Mouse (Mus musculus): Measurements from ENCODE around the gene Gsto2. TPM values are rescaled to one million over a fixed set of nuclear protein-coding genes. Genes with fewer than 3 reads are reported as not detected.
A peak's percentile ranks its signal among the peaks of the same experiment; 100 is the strongest.

Gsto2 gene
- polyA plus RNA-seq, 1 experiment from 2014 or later = 0.59 TPM

DNA sequence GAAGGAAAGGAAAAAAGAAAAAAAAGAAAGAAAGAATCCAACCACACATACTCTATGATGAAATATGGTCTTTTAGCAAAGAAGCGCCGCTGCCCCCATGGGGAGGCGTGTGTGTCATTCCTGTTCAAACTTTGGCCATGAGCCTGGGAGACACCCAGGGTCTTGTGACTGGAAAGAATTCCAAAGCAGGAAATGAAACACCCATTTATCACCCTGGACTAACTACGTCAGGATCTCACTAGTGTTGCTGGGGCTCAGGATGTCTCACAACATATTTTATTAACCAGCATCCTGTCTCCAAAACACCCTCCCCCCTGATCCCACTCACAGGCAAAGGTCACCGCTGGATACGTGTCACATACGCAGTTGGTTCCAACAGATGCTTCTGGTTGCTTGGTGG, 21.3 kb downstream of the Gsto2 start:
- H3K9me3 ChIP-seq (replicated peaks) = no peaks in the 10 kb centered on the region
- DNase-seq (ENCODE audit: low spot score) = peak; percentile 47
- 54% methylated on average over 7 of the region's 7 CpGs for WGBS
- H3K27me3 ChIP-seq (ENCODE audit: low read depth, poor library complexity, severe bottlenecking) = no peaks in the 10 kb centered on the region
- H3K36me3 ChIP-seq = no peaks in the 10 kb centered on the region
- peaks cover 68% of the 10 kb centered on the region for H3K4me1 ChIP-seq
- peak overlapping the region; percentile 5; the same call in 1 of the 2 replicates for H3K27ac ChIP-seq
- H3K4me3 ChIP-seq = no peak overlapping the region

DNA sequence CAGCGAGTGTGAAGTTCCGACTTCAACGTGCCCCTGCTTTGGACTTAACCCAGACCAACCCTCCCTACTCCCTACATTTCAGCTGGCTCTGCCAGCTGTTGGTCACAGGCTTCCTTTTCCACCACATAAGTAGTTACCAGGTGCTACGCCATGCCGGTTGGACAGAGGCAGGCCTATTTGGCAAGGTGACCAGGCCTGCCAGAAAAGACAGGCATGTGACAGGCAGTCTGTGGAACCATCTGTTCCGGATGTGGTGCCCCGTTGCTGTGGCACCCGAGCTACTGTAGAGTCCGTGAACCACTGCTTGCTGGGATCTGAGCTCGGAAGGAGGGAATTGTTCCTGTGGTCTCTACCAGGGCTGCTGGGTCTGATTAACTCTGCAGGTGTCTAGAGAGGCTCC, 22.1 kb downstream of the Gsto2 start:
- H3K27me3 ChIP-seq (ENCODE audit: low read depth, poor library complexity, severe bottlenecking) = no peaks in the 10 kb centered on the region
- peak overlapping the region; percentile 5; the same call in 1 of the 2 replicates for H3K27ac ChIP-seq
- no peak for DNase-seq (ENCODE audit: low spot score)
- H3K4me1 ChIP-seq = peaks cover 75% of the 10 kb centered on the region
- WGBS = 89% methylated on average over 10 of the region's 10 CpGs
- H3K4me3 ChIP-seq = no peak overlapping the region
- peaks cover under 1% of the 10 kb centered on the region; the same call in 1 of the 2 replicates for H3K36me3 ChIP-seq
- H3K9me3 ChIP-seq (replicated peaks) = no peaks in the 10 kb centered on the region

DNA sequence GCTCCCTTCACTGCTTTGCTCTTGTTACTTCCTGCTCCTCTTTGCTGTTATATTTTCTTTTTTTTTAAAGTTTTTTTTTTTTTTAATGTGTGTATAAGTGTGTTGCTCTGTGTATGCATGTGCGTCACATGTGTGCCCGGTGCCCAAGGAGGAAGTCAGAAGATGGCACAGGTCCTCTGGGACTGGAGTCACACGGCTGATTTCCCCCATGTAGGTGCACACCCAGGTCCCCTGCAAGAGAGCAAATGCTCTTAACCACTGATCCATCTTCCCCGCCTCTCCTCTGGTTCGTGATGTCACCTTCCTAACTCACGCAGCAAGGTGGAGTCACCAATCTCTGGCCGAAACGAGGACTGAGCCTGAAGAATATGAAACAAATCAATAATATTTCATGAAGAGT, 22.7 kb downstream of the Gsto2 start:
- H3K27ac ChIP-seq = no peak overlapping the region
- peaks cover 6% of the 10 kb centered on the region for H3K36me3 ChIP-seq
- H3K4me3 ChIP-seq = no peak overlapping the region
- H3K4me1 ChIP-seq = peaks cover 74% of the 10 kb centered on the region
- no peaks in the 10 kb centered on the region for H3K27me3 ChIP-seq (ENCODE audit: low read depth, poor library complexity, severe bottlenecking)
- DNase-seq (ENCODE audit: low spot score) = no peak
- 94% methylated on average over 8 of the region's 8 CpGs for WGBS
- no peaks in the 10 kb centered on the region for H3K9me3 ChIP-seq (replicated peaks)

DNA sequence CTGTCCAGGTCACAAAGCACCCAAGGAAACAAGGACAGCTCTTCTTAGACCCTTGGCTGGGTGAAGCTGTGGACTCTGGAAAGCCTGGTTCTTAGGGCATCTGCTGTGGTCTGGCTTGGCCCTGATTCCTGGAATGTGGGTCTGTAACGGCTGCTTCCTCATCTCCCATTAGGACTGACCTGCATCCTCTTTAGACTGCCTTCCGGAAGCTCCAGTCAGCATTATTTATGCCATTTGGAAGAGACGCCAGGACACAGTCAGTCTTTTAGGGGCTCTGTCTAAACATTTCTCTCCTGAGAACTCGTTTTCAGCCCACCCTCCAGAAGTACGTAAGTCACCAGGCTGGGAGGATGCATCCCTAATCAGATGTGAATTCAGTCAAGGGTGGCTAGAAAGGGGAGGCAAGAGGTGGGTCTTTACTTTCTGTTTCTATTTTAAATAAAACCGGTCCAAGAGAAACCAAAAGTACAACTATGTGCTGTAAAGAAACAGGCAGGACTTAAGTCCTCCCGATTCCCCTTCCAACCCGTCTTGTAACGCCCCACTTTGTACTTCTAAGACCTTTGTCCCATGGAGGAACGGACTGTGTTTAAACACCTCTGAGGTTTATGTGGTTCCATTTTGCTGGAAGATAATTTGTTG, 25.3 kb downstream of the Gsto2 start:
- peaks cover 32% of the 10 kb centered on the region for H3K36me3 ChIP-seq
- peak overlapping the region; percentile 68 for H3K27ac ChIP-seq
- peaks cover 52% of the 10 kb centered on the region for H3K4me1 ChIP-seq
- no peaks in the 10 kb centered on the region for H3K27me3 ChIP-seq (ENCODE audit: low read depth, poor library complexity, severe bottlenecking)
- no peak overlapping the region for H3K4me3 ChIP-seq
- no peak for DNase-seq (ENCODE audit: low spot score)
- 58% methylated on average over 10 of the region's 10 CpGs for WGBS
- H3K9me3 ChIP-seq (replicated peaks) = no peaks in the 10 kb centered on the region

DNA sequence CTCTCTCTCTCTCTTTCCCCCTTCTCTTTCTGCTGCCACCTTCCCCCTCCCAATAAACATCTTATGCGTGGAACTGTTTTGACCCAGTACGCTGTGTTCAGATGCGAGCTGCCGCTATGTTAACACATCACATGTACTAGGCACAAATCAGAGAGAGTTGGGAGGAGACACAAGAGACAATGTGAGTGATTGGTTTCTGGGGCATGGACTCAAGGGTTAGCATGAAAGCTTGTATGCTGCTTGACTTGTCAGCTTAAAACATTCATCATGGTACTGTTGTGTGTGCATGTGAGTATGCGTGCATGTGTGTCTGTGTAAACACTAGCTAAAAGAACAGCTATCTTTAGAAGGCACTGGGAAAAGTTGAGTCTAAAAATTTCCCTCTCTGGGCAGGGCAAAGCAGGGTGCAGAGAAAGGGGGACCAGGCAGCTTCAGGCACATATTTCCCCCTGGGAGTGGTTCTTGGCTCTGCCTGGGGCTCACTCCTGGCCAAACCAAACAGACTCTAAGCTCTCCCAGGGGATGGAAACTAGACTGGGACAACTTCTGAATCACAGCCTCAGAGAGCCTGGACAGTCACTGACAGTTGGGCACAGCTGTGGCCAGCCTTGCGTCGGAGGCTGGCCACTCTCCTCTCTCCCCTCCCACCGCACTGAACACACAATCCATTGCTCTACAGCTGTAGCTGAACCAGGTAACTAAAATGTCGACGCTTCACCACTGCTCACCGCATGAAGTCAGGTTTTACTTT, 26.4 kb downstream of the Gsto2 start:
- H3K4me1 ChIP-seq = peaks cover 41% of the 10 kb centered on the region
- no peaks in the 10 kb centered on the region for H3K9me3 ChIP-seq (replicated peaks)
- H3K27ac ChIP-seq = no peak overlapping the region
- H3K4me3 ChIP-seq = no peak overlapping the region
- WGBS = 85% methylated on average over 11 of the region's 11 CpGs
- H3K27me3 ChIP-seq (ENCODE audit: low read depth, poor library complexity, severe bottlenecking) = no peaks in the 10 kb centered on the region
- DNase-seq (ENCODE audit: low spot score) = no peak
- peaks cover 43% of the 10 kb centered on the region for H3K36me3 ChIP-seq

DNA sequence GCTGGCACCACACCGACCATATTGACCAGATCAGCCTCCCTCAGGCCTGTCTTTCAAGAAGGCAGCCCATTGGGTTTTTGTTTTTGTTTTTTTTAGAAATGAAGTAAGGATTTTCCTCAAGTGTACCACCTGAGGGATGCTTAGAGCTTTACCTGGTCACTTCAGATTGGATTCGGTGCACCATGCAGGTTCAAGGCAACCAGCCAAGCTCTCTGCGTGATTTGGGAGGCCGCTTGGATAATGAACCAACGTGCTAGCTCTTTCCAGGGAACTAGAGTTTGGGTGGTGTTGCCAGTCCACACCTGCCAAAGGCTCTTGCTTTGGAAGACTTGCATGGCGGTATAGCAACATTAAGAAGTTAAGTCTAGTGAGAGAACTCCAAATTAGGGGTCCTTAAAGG, 27.8 kb downstream of the Gsto2 start:
- H3K9me3 ChIP-seq (replicated peaks) = no peaks in the 10 kb centered on the region
- no peaks in the 10 kb centered on the region for H3K27me3 ChIP-seq (ENCODE audit: low read depth, poor library complexity, severe bottlenecking)
- peaks cover 57% of the 10 kb centered on the region for H3K36me3 ChIP-seq
- no peak overlapping the region for H3K4me3 ChIP-seq
- 92% methylated on average over 6 of the region's 6 CpGs for WGBS
- H3K4me1 ChIP-seq = peaks cover 31% of the 10 kb centered on the region
- H3K27ac ChIP-seq = no peak overlapping the region
- no peak for DNase-seq (ENCODE audit: low spot score)

DNA sequence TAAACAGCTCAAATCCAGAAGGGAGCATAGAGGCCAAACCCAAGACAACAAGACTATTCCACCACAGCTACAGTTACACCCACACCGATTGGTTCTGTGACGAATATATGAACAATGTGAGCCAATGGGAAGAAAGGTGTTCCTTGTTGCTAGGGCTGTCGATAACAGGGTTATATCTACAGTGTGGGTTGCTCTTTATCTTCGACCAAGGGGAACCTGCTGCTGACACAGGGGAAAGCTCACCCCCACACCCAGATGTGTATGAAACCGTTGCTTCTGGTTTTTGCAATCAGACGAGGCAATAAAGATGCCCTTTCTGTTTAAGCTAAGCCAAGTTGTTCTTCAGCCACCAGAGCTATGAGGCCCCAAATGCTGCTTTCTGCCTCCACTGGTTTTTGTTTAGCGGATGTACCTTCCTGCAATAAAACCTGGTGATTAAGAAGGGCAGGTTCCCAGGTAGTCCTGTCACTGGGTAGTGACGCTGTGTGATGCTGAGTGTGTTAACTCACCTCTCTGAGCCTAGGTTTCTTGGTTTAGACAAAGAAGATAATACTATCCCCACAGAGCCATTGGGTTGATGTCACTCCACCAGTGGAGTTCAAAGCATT, 33.2 kb downstream of the Gsto2 start:
- H3K9me3 ChIP-seq (replicated peaks) = no peaks in the 10 kb centered on the region
- peaks cover 25% of the 10 kb centered on the region for H3K4me1 ChIP-seq
- DNase-seq (ENCODE audit: low spot score) = no peak
- H3K4me3 ChIP-seq = no peak overlapping the region
- no peaks in the 10 kb centered on the region for H3K27me3 ChIP-seq (ENCODE audit: low read depth, poor library complexity, severe bottlenecking)
- WGBS = 93% methylated on average over 8 of the region's 8 CpGs
- no peak overlapping the region for H3K27ac ChIP-seq
- peaks cover 78% of the 10 kb centered on the region for H3K36me3 ChIP-seq

DNA sequence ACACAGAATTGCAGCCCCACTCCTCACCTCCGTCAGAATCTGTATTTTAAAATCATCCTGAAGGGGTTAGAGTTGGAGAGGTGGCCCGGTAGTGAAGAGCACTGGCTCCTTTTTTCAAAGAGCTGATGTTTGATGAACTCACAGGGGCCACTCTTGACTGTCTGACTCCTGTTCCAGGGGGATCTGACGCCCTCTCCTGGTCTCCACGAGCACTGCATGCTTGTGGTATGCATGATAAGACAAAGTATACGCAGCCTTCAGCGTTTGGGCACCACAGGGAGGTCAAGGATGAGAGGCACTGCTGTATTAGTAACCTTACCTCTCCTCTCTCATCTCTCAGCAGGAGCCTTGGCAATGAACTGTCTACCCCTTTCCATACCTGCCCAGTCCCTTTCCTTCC, 34.7 kb downstream of the Gsto2 start:
- 69% methylated on average over 6 of the region's 6 CpGs for WGBS
- DNase-seq (ENCODE audit: low spot score) = no peak
- Histone ChIP-seq H3K4me3 (no peak overlapping the region), H3K36me3 (peaks cover 70% of the 10 kb centered on the region), H3K4me1 (peaks cover 38% of the 10 kb centered on the region), H3K27ac (no peak overlapping the region), H3K9me3 (replicated peaks) (no peaks in the 10 kb centered on the region), H3K27me3 (ENCODE audit: low read depth, poor library complexity, severe bottlenecking) (no peaks in the 10 kb centered on the region)

DNA sequence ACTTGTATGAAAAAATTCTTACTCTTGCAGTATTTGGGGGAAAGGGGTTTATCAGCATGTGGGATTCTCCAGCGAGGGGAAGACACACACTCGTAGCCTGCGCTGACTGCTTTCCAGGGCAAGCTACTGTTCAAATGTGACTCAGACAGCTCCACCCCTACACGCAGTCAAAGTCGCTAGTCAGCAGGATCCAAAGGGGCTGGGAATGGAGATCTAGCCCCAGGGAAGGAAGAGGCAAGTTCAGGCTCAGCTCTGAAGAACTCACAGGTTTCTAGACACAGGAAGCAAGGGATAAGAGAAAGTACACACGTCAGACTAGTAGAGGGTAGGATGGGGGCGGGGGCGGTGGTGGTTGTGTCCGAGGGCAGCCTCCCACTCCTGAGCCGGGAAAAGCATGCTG, 35.2 kb downstream of the Gsto2 start:
- Histone ChIP-seq H3K36me3 (peaks cover 69% of the 10 kb centered on the region), H3K4me3 (no peak overlapping the region), H3K27ac (no peak overlapping the region), H3K4me1 (peaks cover 44% of the 10 kb centered on the region), H3K9me3 (replicated peaks) (no peaks in the 10 kb centered on the region), H3K27me3 (ENCODE audit: low read depth, poor library complexity, severe bottlenecking) (no peaks in the 10 kb centered on the region)
- DNase-seq (ENCODE audit: low spot score) = no peak
- 85% methylated on average over 10 of the region's 10 CpGs for WGBS

DNA sequence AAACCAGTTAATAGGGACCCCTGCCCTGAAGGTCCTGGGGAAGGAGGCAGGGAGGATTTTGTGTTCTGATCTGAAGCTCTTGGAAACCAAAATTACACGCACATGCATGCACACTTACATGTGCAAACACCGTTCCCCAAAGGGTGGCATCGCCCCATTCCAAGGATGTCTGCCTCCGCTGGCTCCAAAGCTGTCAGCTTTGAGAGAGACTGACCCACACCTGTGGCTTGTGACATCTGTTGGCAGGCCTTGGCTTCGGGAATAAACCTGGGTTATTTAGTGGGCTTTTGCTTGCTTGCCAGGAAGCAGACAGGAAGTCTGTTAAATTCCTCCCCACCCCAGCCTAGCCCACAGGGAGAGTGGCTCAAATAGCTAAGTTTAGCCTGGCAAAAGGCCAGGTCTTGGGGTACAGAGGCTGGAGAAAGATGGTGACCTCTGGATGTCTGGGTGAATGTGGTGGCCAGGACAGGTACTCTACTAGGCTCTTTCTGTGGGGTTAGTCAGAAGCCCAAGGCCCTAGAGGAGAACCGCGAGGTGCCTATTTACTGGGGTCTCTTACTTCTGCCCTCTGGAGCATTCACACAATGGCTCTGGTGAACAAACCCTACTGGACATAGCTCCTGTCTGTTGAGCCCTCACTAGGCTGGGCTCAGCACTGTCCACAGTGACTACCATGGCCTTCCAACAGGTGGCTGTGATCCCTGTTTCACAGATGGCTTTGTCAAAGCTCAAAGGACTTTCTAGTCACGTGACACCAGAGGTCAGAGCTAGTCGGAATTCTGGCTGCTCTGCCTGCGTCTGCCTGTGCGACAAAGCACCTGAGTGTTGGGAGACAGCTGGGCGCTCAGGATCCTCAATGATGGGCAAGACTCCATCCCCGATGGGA, 37.2 kb downstream of the Gsto2 start:
- Histone ChIP-seq H3K9me3 (replicated peaks) (no peaks in the 10 kb centered on the region), H3K27me3 (ENCODE audit: low read depth, poor library complexity, severe bottlenecking) (no peaks in the 10 kb centered on the region), H3K27ac (peak overlapping the region; percentile 79), H3K36me3 (peaks cover 57% of the 10 kb centered on the region), H3K4me3 (no peak overlapping the region), H3K4me1 (peaks cover 46% of the 10 kb centered on the region)
- no peak for DNase-seq (ENCODE audit: low spot score)
- WGBS = 71% methylated on average over 13 of the region's 13 CpGs

DNA sequence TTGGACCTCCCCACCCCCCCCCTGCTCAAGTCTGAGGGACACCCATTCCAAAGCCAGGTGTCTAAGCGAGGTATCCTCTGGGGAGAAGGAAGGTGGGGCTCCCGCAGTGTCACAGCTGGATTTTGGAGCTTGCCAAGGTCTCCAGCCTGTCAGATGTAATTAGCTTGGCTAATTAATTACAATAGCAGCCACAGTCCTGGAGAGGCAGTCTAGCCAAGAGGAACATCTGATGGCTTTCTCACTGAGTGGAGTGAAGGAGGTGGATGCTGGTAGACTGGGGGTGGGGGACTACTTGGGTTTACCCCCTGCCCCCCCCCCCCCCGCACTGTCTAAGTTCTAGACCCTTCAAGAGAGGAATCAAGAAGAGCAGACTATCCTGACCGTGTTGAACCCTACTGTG, 38.3 kb downstream of the Gsto2 start:
- WGBS = 65% methylated on average over 4 of the region's 4 CpGs
- no peak for DNase-seq (ENCODE audit: low spot score)
- Histone ChIP-seq H3K36me3 (peaks cover 50% of the 10 kb centered on the region), H3K27me3 (ENCODE audit: low read depth, poor library complexity, severe bottlenecking) (no peaks in the 10 kb centered on the region), H3K9me3 (replicated peaks) (no peaks in the 10 kb centered on the region), H3K27ac (peak overlapping the region; percentile 79; the same call in 1 of the 2 replicates), H3K4me1 (peaks cover 54% of the 10 kb centered on the region), H3K4me3 (no peak overlapping the region)

DNA sequence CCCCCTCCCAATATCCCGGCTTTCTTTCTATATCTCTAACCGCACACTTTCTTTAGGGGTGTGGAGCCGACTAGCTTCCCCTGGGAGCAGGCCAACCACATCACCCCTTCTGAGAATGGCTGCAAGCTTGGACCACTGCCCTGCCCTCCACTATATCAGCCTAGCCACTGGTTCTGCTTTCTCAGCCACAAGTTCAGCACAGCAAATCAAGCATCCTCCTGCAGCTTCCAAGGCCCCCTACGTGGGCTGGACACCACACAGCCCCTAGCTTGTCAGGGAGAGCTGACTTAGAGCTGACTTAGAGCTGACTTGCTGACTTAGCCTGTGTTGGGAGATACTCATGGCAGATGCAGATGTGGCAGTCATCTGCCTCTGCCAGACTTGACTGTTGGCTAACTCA, 39.7 kb downstream of the Gsto2 start:
- Histone ChIP-seq H3K36me3 (peaks cover 38% of the 10 kb centered on the region), H3K9me3 (replicated peaks) (no peaks in the 10 kb centered on the region), H3K4me1 (peaks cover 68% of the 10 kb centered on the region), H3K27me3 (ENCODE audit: low read depth, poor library complexity, severe bottlenecking) (no peaks in the 10 kb centered on the region), H3K27ac (peak overlapping the region; percentile 56), H3K4me3 (no peak overlapping the region)
- DNase-seq (ENCODE audit: low spot score) = no peak
- 95% methylated on average over 4 of the region's 4 CpGs for WGBS

Data from limb, embryonic 10.5 days (tissue).